Mouse (Mus musculus) liver, embryonic 16.5 days (tissue): ENCODE results near the gene Anks3. TPM values are rescaled to one million over a fixed set of nuclear protein-coding genes. Genes with fewer than 3 reads are reported as not detected.

Experiments used
- ATAC-seq: fragments of 200-750 bp; cut with Nextera tagmentation; 2 replicates; pipeline ENCODE4 v1.8.0; 2017; ENCODE audit warnings: low read depth, mild to moderate bottlenecking, moderate number of reproducible peaks, moderate library complexity
- H3K27ac ChIP-seq: fragments of 300-500 bp; sonication (generic); 2 replicates; pipeline ENCODE4 v1.5.1; 2014; ENCODE audit warnings: mild to moderate bottlenecking, low read length
- H3K27me3 ChIP-seq: fragments of 300-500 bp; sonication (generic); 2 replicates; pipeline ENCODE4 v1.6.1; 2014; ENCODE audit warnings: low read depth, low read length, mixed read lengths; ENCODE audit not compliant: control insufficient read depth, insufficient read depth
- H3K36me3 ChIP-seq: fragments of 300-500 bp; sonication (generic); 2 replicates; pipeline ENCODE4 v1.6.1; 2014; ENCODE audit warnings: mild to moderate bottlenecking; ENCODE audit not compliant: control insufficient read depth, insufficient read depth
- H3K4me1 ChIP-seq: fragments of 300-500 bp; sonication (generic); 2 replicates; pipeline ENCODE4 v1.6.1; 2014; ENCODE audit warnings: low read depth, low read length, mixed read lengths; ENCODE audit not compliant: control insufficient read depth
- H3K4me2 ChIP-seq: fragments of 300-500 bp; sonication (generic); 2 replicates; pipeline ENCODE4 v1.6.1; 2014; ENCODE audit warnings: low read depth, low read length, mixed read lengths
- H3K4me3 ChIP-seq: fragments of 300-500 bp; sonication (generic); 2 replicates; pipeline ENCODE4 v1.5.1; 2014; ENCODE audit warnings: low read depth, mild to moderate bottlenecking, low read length
- H3K9ac ChIP-seq: fragments of 300-500 bp; sonication (generic); 2 replicates; pipeline ENCODE4 v1.6.1; 2014; ENCODE audit warnings: low read depth, low read length
- H3K9me3 ChIP-seq: fragments of 300-500 bp; sonication (generic); replicated peaks from 2 replicates; pipeline ENCODE4 v1.6.1; 2016; ENCODE audit warnings: low read length; ENCODE audit not compliant: control insufficient read depth
- whole genome bisulfite sequencing: fragments of 180-500 bp; shearing (Covaris S2); extraction: QIAGEN DNeasy Blood & Tissue Kit; methylation state at CpG from one replicate; pipeline ENCODE4 v1.1.7; 2014; ENCODE audit not compliant: insufficient replicate concordance; 5-methylcytosine and 5-hydroxymethylcytosine counted together
- polyA plus RNA-seq: library from polyadenylated mRNA; unstranded; fragments of >200 nt; fragmentation: Nextera tagmentation; extraction: Ambion mirVana; gene quantifications from 2 replicates; pipeline ENCODE4 v1.2.1, GENCODE M21; 2015

Gene Anks3
- polyA plus RNA-seq, 1 experiment from 2014 or later: 16.5 TPM

DNA sequence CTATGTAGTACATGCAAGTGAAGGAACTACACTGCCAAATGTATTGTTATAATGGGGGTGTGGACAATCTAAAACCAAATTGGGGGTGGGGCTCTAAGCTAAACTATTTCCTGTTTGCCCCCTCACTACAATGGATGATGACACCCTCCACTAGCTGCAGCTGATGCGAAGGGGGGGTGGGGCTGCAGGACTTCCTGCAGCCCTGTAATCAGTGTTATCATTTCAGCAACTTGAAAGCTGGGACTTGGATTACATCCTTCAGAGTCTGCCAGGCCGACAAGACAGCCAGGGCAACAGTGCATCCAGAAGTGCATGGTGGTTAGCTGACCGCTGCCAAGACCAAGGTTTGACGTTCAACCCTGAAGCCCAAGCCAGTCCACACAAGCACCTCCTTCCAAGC is 7.6 kb upstream of the Anks3 start:
- no peak overlapping the region for H3K9ac ChIP-seq
- no peak overlapping the region for H3K4me2 ChIP-seq
- H3K27me3 ChIP-seq: no peaks in the 10 kb centered on the region
- H3K36me3 ChIP-seq: no peaks in the 10 kb centered on the region
- peaks cover 3% of the 10 kb centered on the region; the same call in 1 of the 2 replicates for H3K4me1 ChIP-seq
- no peak overlapping the region for H3K4me3 ChIP-seq
- WGBS: 32% methylated on average over 4 of the region's 4 CpGs
- ATAC-seq: no peak
- no peak overlapping the region for H3K27ac ChIP-seq
- H3K9me3 ChIP-seq: no peaks in the 10 kb centered on the region

DNA sequence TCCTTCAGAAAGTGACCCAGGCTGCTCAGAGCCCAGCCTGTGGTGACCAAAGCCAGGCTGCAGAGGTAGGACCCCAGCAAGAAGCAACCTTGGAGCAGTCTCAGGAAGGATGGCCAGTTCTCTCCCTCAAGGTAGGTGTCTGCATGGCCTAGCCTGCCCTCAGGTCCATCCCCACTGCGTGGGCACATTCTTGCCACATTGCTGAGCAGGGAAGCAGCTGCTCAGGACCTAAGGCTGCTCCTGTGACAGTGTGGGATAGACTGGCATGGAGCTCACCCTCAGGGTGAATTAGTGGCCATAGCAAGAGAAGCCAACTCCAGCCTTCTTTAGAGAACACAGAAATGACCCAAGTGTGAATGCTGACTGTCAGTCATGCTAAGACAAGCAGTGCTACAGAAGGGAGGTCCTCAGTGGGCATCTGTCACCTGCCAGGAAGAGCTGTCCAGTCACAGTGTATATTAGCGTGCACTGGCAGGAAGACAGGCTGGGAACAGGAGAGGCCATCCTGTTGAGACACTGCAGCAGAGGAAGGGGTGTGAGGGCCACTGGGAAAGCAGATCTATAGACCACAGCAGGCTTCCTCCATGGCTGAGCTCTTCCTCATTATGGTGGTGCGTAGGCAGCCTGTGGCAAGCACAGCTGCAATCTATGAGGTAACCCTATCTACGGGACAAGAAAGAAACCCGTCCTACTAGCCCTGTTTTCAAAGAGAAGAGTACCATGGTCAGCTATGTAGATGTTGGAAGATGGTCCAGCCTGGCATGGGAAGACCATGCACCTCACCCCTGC is 5.2 kb upstream of the Anks3 start:
- Histone ChIP-seq H3K4me2 (no peak overlapping the region), H3K27me3 (no peaks in the 10 kb centered on the region), H3K9ac (no peak overlapping the region), H3K4me3 (no peak overlapping the region), H3K27ac (no peak overlapping the region), H3K4me1 (peaks cover 3% of the 10 kb centered on the region), H3K36me3 (no peaks in the 10 kb centered on the region), H3K9me3 (no peaks in the 10 kb centered on the region)
- ATAC-seq: 0 out of 2 replicates have a peak, but pooled peaks have one; percentile 22
- WGBS: 34% methylated on average over 5 of the region's 5 CpGs

DNA sequence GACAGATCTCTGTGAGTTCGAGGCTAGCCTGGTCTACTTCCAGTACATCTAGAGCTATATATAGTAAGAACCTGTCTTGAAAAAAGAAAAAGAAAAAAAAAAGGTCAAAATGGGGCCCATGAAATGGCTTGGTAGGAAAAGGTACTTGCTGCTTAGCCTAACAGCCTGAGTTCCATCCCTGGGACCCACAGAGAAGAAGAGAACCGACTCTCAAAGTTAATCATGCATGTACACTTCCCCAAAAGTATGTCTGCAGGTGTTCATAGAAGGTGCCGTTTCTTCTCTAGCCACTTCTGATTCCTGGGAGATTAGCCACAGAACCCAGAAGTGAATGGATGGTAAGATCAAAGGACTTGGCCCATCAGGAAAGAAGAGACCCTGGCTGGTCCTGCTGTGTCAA is 4.4 kb upstream of the Anks3 start:
- Histone ChIP-seq H3K27ac (no peak overlapping the region), H3K4me3 (no peak overlapping the region), H3K9me3 (no peaks in the 10 kb centered on the region), H3K4me1 (peaks cover 4% of the 10 kb centered on the region), H3K4me2 (no peak overlapping the region), H3K27me3 (no peaks in the 10 kb centered on the region), H3K36me3 (no peaks in the 10 kb centered on the region), H3K9ac (no peak overlapping the region)
- 56% methylated on average over 3 of the region's 3 CpGs for WGBS
- ATAC-seq: no peak

DNA sequence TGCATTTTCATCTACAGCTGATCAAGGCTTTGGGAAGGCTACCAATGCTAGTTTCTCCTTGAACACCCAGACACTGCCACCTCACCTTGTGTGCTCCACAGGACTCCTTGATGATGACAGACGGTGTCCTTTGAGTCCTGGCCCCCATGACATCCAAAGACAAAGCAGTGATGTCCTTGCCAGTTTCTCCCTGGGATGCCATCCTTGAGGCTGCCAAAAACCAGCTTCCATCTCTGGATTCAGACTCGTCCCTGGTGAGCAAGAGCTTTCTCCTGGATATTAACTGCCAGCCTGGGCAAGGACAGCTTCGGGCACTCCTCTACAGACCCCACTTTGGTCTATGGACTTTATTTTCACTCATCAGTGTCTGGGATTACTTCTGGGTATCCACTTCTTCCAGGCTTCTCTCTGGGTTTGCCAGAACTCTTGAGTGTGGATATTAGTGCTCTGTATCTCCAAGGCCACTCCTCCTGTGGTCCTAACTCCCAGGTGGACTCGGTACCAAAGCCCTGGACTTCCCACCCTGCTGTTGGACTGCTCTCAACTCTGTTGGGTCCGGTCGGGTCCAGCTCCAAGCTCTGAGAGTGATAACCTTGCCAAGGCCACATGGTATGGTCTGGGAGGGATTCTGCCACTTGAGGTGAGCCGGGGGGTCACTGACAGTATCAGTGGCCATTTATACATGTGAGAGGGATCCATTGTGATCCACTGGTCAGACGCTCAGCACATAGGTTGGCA is 1.6 kb upstream of the Anks3 start:
- H3K4me1 ChIP-seq: peaks cover 14% of the 10 kb centered on the region
- no peaks in the 10 kb centered on the region for H3K27me3 ChIP-seq
- H3K27ac ChIP-seq: no peak overlapping the region
- no peaks in the 10 kb centered on the region for H3K36me3 ChIP-seq
- H3K4me2 ChIP-seq: no peak overlapping the region
- WGBS: 72% methylated on average over 8 of the region's 8 CpGs
- ATAC-seq: no peak
- no peaks in the 10 kb centered on the region for H3K9me3 ChIP-seq
- no peak overlapping the region for H3K9ac ChIP-seq
- no peak overlapping the region for H3K4me3 ChIP-seq

DNA sequence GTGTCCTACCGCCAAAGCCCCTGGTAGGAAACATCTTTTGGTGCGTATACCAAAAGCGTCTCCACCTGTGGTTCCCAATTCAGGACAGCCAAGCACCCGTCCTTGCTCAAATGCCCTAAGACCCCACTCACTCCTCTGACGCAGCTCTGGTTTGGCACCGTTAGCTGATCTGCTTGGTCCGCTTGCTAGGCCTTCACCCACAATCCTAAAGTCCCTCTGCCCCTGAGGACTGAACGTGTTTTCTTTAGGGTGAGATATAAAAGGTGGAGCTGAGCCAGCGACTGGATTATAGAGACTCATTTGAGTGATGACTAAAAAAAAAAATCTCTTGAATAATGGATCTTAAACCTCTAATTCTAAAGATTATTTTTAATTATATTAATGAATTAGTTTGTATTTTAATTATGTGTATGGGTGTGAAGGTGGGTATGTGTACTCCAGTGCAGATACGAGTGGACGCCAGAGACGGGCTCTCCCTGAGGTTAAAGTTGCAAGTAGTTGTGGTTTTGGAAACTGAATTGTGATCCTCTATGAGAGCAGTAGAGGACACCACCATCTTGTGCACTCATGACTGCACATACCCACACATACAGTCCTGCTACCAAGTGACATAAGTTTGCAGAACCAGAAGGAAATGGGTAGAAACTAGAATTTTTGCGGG is 856 bp upstream of the Anks3 start:
- 12% methylated on average over 13 of the region's 13 CpGs for WGBS
- ATAC-seq: no peak
- Histone ChIP-seq H3K36me3 (no peaks in the 10 kb centered on the region), H3K27ac (peak overlapping the region; percentile 91), H3K9ac (peak overlapping the region; percentile 94), H3K27me3 (no peaks in the 10 kb centered on the region), H3K4me1 (peaks cover 14% of the 10 kb centered on the region), H3K4me3 (peak overlapping the region; percentile 81), H3K4me2 (peak overlapping the region; percentile 96), H3K9me3 (no peaks in the 10 kb centered on the region)

DNA sequence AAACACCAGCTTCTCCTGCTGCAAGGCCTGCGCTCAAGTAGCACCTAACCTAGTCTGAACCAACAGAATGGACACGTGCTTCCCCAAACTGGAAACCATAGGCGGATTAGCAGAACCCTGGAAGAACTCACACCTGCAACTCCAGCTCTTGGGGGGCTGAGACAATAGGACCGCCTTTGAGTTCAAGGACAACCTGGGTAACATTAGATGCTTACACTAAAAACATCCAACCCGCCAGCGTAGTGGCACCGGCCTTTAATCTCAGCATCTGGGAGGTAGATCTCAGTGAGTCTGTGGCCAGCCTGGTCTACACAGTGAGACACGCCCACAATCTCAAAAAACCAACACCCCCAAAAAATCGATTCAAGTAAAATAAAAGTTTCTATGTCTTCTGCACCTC is 659 bp downstream of the Anks3 start:
- Histone ChIP-seq H3K27me3 (no peaks in the 10 kb centered on the region), H3K4me1 (peaks cover 14% of the 10 kb centered on the region), H3K36me3 (no peaks in the 10 kb centered on the region), H3K9me3 (no peaks in the 10 kb centered on the region), H3K27ac (no peak overlapping the region), H3K4me2 (peak overlapping the region; percentile 96), H3K4me3 (peak overlapping the region; percentile 81), H3K9ac (peak overlapping the region; percentile 94)
- ATAC-seq: no peak
- 27% methylated on average over 9 of the region's 9 CpGs for WGBS

DNA sequence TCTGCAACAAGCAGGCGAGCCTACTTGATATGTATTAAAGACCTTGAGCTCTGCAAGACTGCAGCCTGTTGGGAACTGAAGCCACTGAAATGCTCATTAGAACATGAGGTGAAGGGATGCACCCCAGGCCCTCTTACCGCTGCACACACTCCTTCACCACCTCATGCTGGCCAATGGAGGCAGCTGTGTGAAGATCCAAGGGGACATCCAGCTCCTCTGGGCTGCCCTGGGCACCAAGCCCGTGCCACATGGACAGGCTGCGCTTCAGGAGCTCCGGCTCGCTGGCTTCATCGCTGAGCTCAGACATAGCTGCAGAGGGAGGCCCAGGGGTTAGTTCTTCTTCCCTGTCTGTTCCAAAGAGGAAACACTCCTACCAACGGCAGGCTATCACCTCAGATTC is 3.7 kb downstream of the Anks3 start:
- 68% methylated on average over 8 of the region's 8 CpGs for WGBS
- peaks cover 14% of the 10 kb centered on the region for H3K4me1 ChIP-seq
- H3K4me2 ChIP-seq: no peak overlapping the region
- no peaks in the 10 kb centered on the region; the same call in 1 of the 2 replicates for H3K36me3 ChIP-seq
- H3K9me3 ChIP-seq: no peaks in the 10 kb centered on the region
- no peak overlapping the region for H3K4me3 ChIP-seq
- H3K27me3 ChIP-seq: no peaks in the 10 kb centered on the region
- no peak overlapping the region for H3K9ac ChIP-seq
- H3K27ac ChIP-seq: no peak overlapping the region
- ATAC-seq: no peak

DNA sequence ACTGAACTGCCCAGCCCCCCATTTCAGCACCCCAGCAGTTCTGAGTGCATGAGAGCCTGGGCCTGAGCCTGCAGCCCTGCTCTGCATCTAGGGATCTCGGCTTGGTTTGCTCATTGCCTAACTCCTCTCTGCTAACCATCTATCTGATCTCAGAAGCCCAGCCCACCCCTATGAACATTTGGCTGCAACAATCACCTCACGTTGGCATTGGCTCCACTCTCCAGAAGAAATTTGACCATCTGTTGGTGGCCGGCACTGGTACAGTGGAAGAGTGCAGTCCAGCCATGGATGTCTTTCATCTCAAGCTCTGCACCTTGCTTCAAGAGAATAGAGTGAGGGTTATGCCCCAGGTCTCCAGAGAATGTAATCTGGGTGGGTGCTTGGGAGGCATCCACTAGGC is 6.6 kb downstream of the Anks3 start:
- no peak overlapping the region for H3K27ac ChIP-seq
- H3K4me1 ChIP-seq: peaks cover 5% of the 10 kb centered on the region
- no peak overlapping the region for H3K9ac ChIP-seq
- H3K27me3 ChIP-seq: no peaks in the 10 kb centered on the region
- H3K9me3 ChIP-seq: no peaks in the 10 kb centered on the region
- no peak for ATAC-seq
- no peaks in the 10 kb centered on the region; the same call in 1 of the 2 replicates for H3K36me3 ChIP-seq
- WGBS: 67% methylated on average over 3 of the region's 3 CpGs
- no peak overlapping the region for H3K4me3 ChIP-seq
- H3K4me2 ChIP-seq: no peak overlapping the region
